Mouse (Mus musculus) cerebellum, adult 2 months (tissue): ENCODE measurements around the gene Ltbr.

Source experiments
- CTCF ChIP-seq: fragments of 200-500 bp; IDR thresholded peaks from 2 replicates; pipeline ENCODE4 v1.5.1; 2011; ENCODE audit warnings: low read depth, mild to moderate bottlenecking, control low read depth, low read length, moderate library complexity, borderline replicate concordance; ENCODE audit not compliant: insufficient read depth
- POLR2A ChIP-seq: fragments of 200-500 bp; IDR thresholded peaks from 2 replicates; pipeline ENCODE4 v1.6.1; 2011; ENCODE audit warnings: low read length, control low read depth, borderline replicate concordance; ENCODE audit not compliant: insufficient read depth

DNA sequence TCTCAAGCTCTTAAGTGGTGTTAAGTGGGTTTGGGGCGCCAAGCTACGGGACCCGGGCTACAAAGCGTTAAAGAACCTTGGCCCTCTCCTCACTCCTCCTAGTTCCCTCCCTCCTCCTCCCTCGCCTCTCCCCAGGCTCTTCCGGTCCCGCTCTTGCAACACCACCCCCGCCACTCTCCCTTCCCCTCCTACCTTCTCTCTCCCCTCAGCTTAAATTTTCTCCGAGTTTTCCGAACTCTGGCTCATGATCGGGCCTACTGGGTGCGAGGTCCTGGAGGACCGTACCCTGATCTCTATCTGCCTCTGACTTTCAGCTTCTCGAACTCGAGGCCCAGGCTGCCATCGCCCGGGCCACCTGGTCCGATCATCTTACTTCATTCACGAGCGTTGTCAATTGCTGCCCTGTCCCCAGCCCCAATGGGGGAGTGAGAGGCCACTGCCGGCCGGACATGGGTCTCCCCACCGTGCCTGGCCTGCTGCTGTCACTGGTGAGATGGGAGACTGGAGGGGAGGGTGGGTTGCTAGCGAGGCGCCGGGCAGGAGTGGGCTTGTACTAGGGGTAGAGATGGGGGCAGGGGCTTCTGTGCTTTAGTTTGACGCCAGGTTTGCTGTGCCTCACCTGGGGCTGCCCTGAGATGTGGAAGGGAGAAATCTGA lies 36.0 kb upstream of the Ltbr start:
- TF ChIP-seq CTCF (no peak), POLR2A (no peak)
